Mouse (Mus musculus): ENCODE results near the gene Csrnp1. TPM values are rescaled to one million over a fixed set of nuclear protein-coding genes. Genes with fewer than 3 reads are reported as not detected.
A peak's percentile ranks its signal among the peaks of the same experiment; 100 is the strongest.

Csrnp1 gene
- polyA plus RNA-seq, 1 experiment from 2014 or later = 0.67 TPM

- no peak for DNase-seq (ENCODE audit: low spot score, missing footprints)
- WGBS = 75% methylated on average over 7 of the region's 7 CpGs
- no peak overlapping the region for H3K4me3 ChIP-seq (ENCODE audit: low read depth, low read length)
- no peak overlapping the region for H3K4me2 ChIP-seq
- H3K27ac ChIP-seq (ENCODE audit: low read depth, low read length) = no peak overlapping the region
- no peak overlapping the region for H3K9ac ChIP-seq (ENCODE audit: low read length)
- no peaks in the 10 kb centered on the region for H3K4me1 ChIP-seq (ENCODE audit: control insufficient read depth, insufficient read depth, low read length)
- no peaks in the 10 kb centered on the region for H3K27me3 ChIP-seq (ENCODE audit: control insufficient read depth, insufficient read depth, low read length)
- no peaks in the 10 kb centered on the region for H3K36me3 ChIP-seq (ENCODE audit: control insufficient read depth, insufficient read depth, low read length)
- H3K9me3 ChIP-seq (ENCODE audit: control insufficient read depth, low read length) = no peaks in the 10 kb centered on the region
- no peak for ATAC-seq (ENCODE audit: low FRiP score)
Measured at GRCm38 (mm10) chr9:119994207-119994606, 9.7 kb upstream of the Csrnp1 start.

- WGBS = 81% methylated on average over 10 of the region's 10 CpGs
- Histone ChIP-seq H3K36me3 (ENCODE audit: control insufficient read depth, insufficient read depth, low read length) (no peaks in the 10 kb centered on the region), H3K4me3 (ENCODE audit: low read depth, low read length) (no peak overlapping the region), H3K4me1 (ENCODE audit: control insufficient read depth, insufficient read depth, low read length) (no peaks in the 10 kb centered on the region), H3K27ac (ENCODE audit: low read depth, low read length) (no peak overlapping the region), H3K4me2 (no peak overlapping the region), H3K9me3 (ENCODE audit: control insufficient read depth, low read length) (no peaks in the 10 kb centered on the region), H3K9ac (ENCODE audit: low read length) (no peak overlapping the region), H3K27me3 (ENCODE audit: control insufficient read depth, insufficient read depth, low read length) (no peaks in the 10 kb centered on the region)
- DNase-seq (ENCODE audit: low spot score, missing footprints) (no peak), ATAC-seq (ENCODE audit: low FRiP score) (no peak)
Measured at GRCm38 (mm10) chr9:119993092-119993844, 8.8 kb upstream of the Csrnp1 start.

- Histone ChIP-seq H3K27me3 (ENCODE audit: control insufficient read depth, insufficient read depth, low read length) (no peaks in the 10 kb centered on the region), H3K4me2 (no peak overlapping the region), H3K4me1 (ENCODE audit: control insufficient read depth, insufficient read depth, low read length) (no peaks in the 10 kb centered on the region), H3K9me3 (ENCODE audit: control insufficient read depth, low read length) (no peaks in the 10 kb centered on the region), H3K27ac (ENCODE audit: low read depth, low read length) (no peak overlapping the region), H3K36me3 (ENCODE audit: control insufficient read depth, insufficient read depth, low read length) (no peaks in the 10 kb centered on the region), H3K9ac (ENCODE audit: low read length) (no peak overlapping the region), H3K4me3 (ENCODE audit: low read depth, low read length) (no peak overlapping the region)
- no peak for ATAC-seq (ENCODE audit: low FRiP score)
- DNase-seq (ENCODE audit: low spot score, missing footprints) = no peak
- 9% methylated on average over 5 of the region's 5 CpGs for WGBS
Measured at GRCm38 (mm10) chr9:119991310-119991709, 6.9 kb upstream of the Csrnp1 start.

GRCm38 (mm10) chr9:119988304-119988703, 3.8 kb upstream of the Csrnp1 start:
- H3K27ac ChIP-seq (ENCODE audit: low read depth, low read length) = no peak overlapping the region
- no peaks in the 10 kb centered on the region for H3K9me3 ChIP-seq (ENCODE audit: control insufficient read depth, low read length)
- 42% methylated on average over 7 of the region's 7 CpGs for WGBS
- H3K36me3 ChIP-seq (ENCODE audit: control insufficient read depth, insufficient read depth, low read length) = no peaks in the 10 kb centered on the region
- no peak overlapping the region for H3K9ac ChIP-seq (ENCODE audit: low read length)
- peaks cover 3% of the 10 kb centered on the region for H3K4me1 ChIP-seq (ENCODE audit: control insufficient read depth, insufficient read depth, low read length)
- ATAC-seq (ENCODE audit: low FRiP score) = no peak
- DNase-seq (ENCODE audit: low spot score, missing footprints) = no peak
- no peak overlapping the region for H3K4me3 ChIP-seq (ENCODE audit: low read depth, low read length)
- no peak overlapping the region for H3K4me2 ChIP-seq
- peaks cover under 1% of the 10 kb centered on the region; the same call in 1 of the 2 replicates for H3K27me3 ChIP-seq (ENCODE audit: control insufficient read depth, insufficient read depth, low read length)

- Histone ChIP-seq H3K4me3 (ENCODE audit: low read depth, low read length) (no peak overlapping the region), H3K4me2 (no peak overlapping the region), H3K9me3 (ENCODE audit: control insufficient read depth, low read length) (no peaks in the 10 kb centered on the region), H3K27ac (ENCODE audit: low read depth, low read length) (no peak overlapping the region), H3K36me3 (ENCODE audit: control insufficient read depth, insufficient read depth, low read length) (no peaks in the 10 kb centered on the region), H3K27me3 (ENCODE audit: control insufficient read depth, insufficient read depth, low read length) (peaks cover 10% of the 10 kb centered on the region; the same call in 1 of the 2 replicates), H3K4me1 (ENCODE audit: control insufficient read depth, insufficient read depth, low read length) (peaks cover 26% of the 10 kb centered on the region), H3K9ac (ENCODE audit: low read length) (no peak overlapping the region)
- ATAC-seq (ENCODE audit: low FRiP score) (no peak), DNase-seq (ENCODE audit: low spot score, missing footprints) (no peak)
- WGBS = 78% methylated on average over 10 of the region's 10 CpGs
Measured at GRCm38 (mm10) chr9:119985881-119986574, 1.6 kb upstream of the Csrnp1 start.

GRCm38 (mm10) chr9:119983585-119984535, 598 bp downstream of the Csrnp1 start:
- H3K4me1 ChIP-seq (ENCODE audit: control insufficient read depth, insufficient read depth, low read length) = peaks cover 33% of the 10 kb centered on the region
- peak overlapping the region; percentile 53 for H3K4me3 ChIP-seq (ENCODE audit: low read depth, low read length)
- DNase-seq (ENCODE audit: low spot score, missing footprints) (peak; percentile 96), ATAC-seq (ENCODE audit: low FRiP score) (peak; percentile 79)
- no peak overlapping the region for H3K27ac ChIP-seq (ENCODE audit: low read depth, low read length)
- WGBS = under 1% methylated on average over 72 of the region's 79 CpGs
- peaks cover 10% of the 10 kb centered on the region; the same call in 1 of the 2 replicates for H3K27me3 ChIP-seq (ENCODE audit: control insufficient read depth, insufficient read depth, low read length)
- peak overlapping the region; percentile 57 for H3K9ac ChIP-seq (ENCODE audit: low read length)
- H3K4me2 ChIP-seq = peak overlapping the region; percentile 82
- H3K36me3 ChIP-seq (ENCODE audit: control insufficient read depth, insufficient read depth, low read length) = no peaks in the 10 kb centered on the region
- H3K9me3 ChIP-seq (ENCODE audit: control insufficient read depth, low read length) = no peaks in the 10 kb centered on the region

GRCm38 (mm10) chr9:119982956-119983551, 1.4 kb downstream of the Csrnp1 start:
- no peaks in the 10 kb centered on the region for H3K9me3 ChIP-seq (ENCODE audit: control insufficient read depth, low read length)
- DNase-seq (ENCODE audit: low spot score, missing footprints) = peak; percentile 91
- H3K27me3 ChIP-seq (ENCODE audit: control insufficient read depth, insufficient read depth, low read length) = peaks cover 10% of the 10 kb centered on the region; the same call in 1 of the 2 replicates

GRCm38 (mm10) chr9:119982241-119982811, 2.1 kb downstream of the Csrnp1 start:
- DNase-seq (ENCODE audit: low spot score, missing footprints) (peak; percentile 92), ATAC-seq (ENCODE audit: low FRiP score) (peak; percentile 36)
- peaks cover 33% of the 10 kb centered on the region for H3K4me1 ChIP-seq (ENCODE audit: control insufficient read depth, insufficient read depth, low read length)
- H3K36me3 ChIP-seq (ENCODE audit: control insufficient read depth, insufficient read depth, low read length) = no peaks in the 10 kb centered on the region
- no peaks in the 10 kb centered on the region for H3K9me3 ChIP-seq (ENCODE audit: control insufficient read depth, low read length)
- no peak overlapping the region; the same call in 1 of the 2 replicates for H3K27ac ChIP-seq (ENCODE audit: low read depth, low read length)
- 2% methylated on average over 11 of the region's 11 CpGs for WGBS
- peak overlapping the region; percentile 53 for H3K4me3 ChIP-seq (ENCODE audit: low read depth, low read length)
- peak overlapping the region; percentile 82 for H3K4me2 ChIP-seq
- H3K27me3 ChIP-seq (ENCODE audit: control insufficient read depth, insufficient read depth, low read length) = peaks cover 10% of the 10 kb centered on the region; the same call in 1 of the 2 replicates
- H3K9ac ChIP-seq (ENCODE audit: low read length) = no peak overlapping the region

More at GRCm38 (mm10) chr9:119982956-119983551, 1.4 kb downstream of the Csrnp1 start:
- Histone ChIP-seq H3K9ac (ENCODE audit: low read length) (peak overlapping the region; percentile 57), H3K4me1 (ENCODE audit: control insufficient read depth, insufficient read depth, low read length) (peaks cover 33% of the 10 kb centered on the region), H3K4me3 (ENCODE audit: low read depth, low read length) (peak overlapping the region; percentile 53), H3K36me3 (ENCODE audit: control insufficient read depth, insufficient read depth, low read length) (no peaks in the 10 kb centered on the region), H3K4me2 (peak overlapping the region; percentile 82), H3K27ac (ENCODE audit: low read depth, low read length) (no peak overlapping the region)
- ATAC-seq (ENCODE audit: low FRiP score) = peak; percentile 15; the same call in 1 of the 2 replicates
- under 1% methylated on average over 46 of the region's 48 CpGs for WGBS
